Mouse (Mus musculus) Patski (cell line): Measurements from ENCODE around the gene Sparc. TPM values are rescaled to one million over a fixed set of nuclear protein-coding genes. Genes with fewer than 3 reads are reported as not detected.
A peak's percentile ranks its signal among the peaks of the same experiment; 100 is the strongest.

Source experiments
- ATAC-seq: fragments of 100-300 bp; one replicate; pipeline ENCODE4 v1.8.0; 2021
- CTCF ChIA-PET: fragments of 350-600 bp; sonication (Branson Sonifier 250); formaldehyde crosslinking; loops from one replicate; lab custom pipeline; 2022; ENCODE audit warnings: inconsistent platforms; lab: Charles Lee
- POLR2A ChIA-PET: fragments of 350-600 bp; sonication (Branson Sonifier 250); formaldehyde crosslinking; loops from one replicate; lab custom pipeline; 2022; ENCODE audit warnings: antibody characterized with exemption, inconsistent platforms; lab: Charles Lee
- DNase-seq: peaks from one replicate; pipeline ENCODE4 v3.0.0-alpha.2; 2011; ENCODE audit warnings: low read depth, low spot score
- H3K27me3 ChIP-seq: fragments of 371-371 bp; one replicate; pipeline ENCODE4 v1.5.1; 2021
- CTCF ChIP-seq: fragments of 100-300 bp; IDR thresholded peaks from one replicate; pipeline ENCODE4 v1.5.1; 2021
- in situ Hi-C: fragments of 300-500 bp; cut with MboI; formaldehyde crosslinking; loops from 3 replicates; pipeline ENCODE4 v1.11.1; 2018; ENCODE audit warnings: low pct_unique_long_range_greater_than_20kb, mixed read lengths
- polyA plus RNA-seq: library from polyadenylated mRNA; unstranded; gene quantifications from one replicate; pipeline ENCODE4 v1.2.3, GENCODE M21; 2021

Gene Sparc
- polyA plus RNA-seq, 1 experiment from 2014 or later: 789 TPM

DNA sequence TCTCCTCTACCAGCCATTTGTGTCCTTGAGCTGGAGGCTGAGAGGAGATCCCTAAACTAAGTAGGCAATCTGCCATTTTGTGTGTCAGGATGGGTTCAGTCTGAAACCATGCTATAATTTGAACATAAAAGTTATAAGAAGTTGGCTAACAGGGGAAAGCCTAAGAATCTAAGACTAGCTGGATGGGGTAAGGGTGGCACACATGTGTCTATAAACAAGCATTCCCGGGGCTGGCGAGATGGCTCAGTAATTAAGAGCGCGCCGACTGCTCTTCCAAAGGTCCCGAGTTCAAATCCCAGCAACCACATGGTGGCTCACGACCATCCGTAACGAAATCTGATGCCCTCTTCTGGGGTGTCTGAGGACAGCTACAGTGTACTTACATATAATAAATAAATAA lies 39.2 kb upstream of the Sparc start:
- ATAC-seq (no peak), DNase-seq (no peak)
- ChIA-PET POLR2A (no interaction called here), CTCF (interaction anchor here (3.6 kb wide), 1 partner anchor 8 kb away, joined by 17 read pairs; the partner anchor contains the start of gene G3bp1)
- no peaks in the 10 kb centered on the region for H3K27me3 ChIP-seq
- in situ Hi-C loops: no loop called here
- TF ChIP-seq CTCF: no peak

DNA sequence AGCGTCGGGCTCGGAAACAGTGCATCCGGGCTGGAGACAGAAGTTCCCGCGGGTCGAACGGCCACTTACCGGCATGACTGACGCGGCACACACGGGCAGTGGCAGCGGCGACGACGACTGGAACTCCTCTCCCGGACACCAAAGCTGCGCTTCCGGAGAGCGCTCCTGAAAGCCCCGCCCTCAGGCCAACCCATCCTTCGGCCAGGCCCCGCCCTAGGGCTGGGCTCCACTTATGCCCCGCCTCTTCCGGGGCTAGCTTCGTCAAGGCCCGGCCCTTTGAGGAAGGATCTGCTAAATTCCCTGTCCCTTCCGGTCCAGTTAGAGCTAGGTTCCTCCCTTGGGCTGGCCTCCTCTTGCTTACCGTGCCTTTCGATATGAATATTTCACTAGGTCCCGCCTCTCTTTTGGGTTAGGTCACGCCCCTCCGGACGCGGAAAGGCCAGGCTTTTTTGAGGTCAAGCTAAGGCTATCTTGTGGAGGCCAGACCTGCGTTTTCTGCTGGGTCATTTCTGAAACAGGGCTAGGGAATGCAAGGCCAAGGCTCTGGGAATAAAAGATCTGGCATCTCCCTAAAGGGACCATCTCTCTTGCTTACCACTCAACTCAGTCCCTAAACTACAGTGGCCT lies 38.1 kb upstream of the Sparc start, which contains the start of gene Atox1:
Atox1 (minus strand) TSS at position 221 of the 627 bp plus-strand sequence.
- POLR2A ChIA-PET: interaction anchor here (2.3 kb wide), 1 partner anchor 8 kb away, joined by 10 read pairs; the partner anchor contains the start of gene G3bp1
- TF ChIP-seq CTCF: no peak
- ATAC-seq (peak; percentile 96), DNase-seq (peak; percentile 83)
- in situ Hi-C loops: no loop called here
- H3K27me3 ChIP-seq: no peaks in the 10 kb centered on the region
- CTCF ChIA-PET: interaction anchor here (1.0 to 3.6 kb wide), 6 partner anchors 9 to 42 kb away, joined by 3 to 20 read pairs (median 8); partner anchors contain the start of gene G3bp1

DNA sequence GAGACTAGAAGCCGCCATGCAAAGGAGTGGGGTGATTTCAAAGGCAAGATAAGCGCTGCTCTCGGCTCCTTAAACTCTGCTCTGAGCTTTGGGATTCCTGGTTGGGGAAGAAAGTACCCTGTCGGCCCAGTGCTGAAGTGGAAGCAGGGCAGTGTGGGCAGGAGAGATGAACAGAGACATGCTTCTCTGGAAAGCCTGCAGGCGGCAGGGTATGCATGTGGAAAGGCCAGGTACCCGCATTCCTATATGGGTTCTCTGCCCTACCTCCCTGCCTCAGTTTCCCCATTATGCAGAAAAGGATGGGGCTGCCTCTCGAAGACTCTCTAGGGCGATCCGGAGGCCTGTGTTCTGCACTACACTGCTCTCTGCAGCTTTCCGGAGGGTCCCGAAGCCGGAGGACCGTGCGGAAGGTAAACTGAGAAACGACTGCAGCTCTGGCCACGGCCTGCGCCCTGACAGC lies 37.6 kb upstream of the Sparc start:
- ATAC-seq: peak; percentile 60
- no peak for DNase-seq
- no peaks in the 10 kb centered on the region for H3K27me3 ChIP-seq
- ChIA-PET CTCF (interaction anchor here (0.7 to 3.6 kb wide), 9 partner anchors 9 to 645 kb away, joined by 3 to 20 read pairs (median 4); partner anchors contain the start of gene G3bp1), POLR2A (interaction anchor here (2.3 kb wide), 1 partner anchor 8 kb away, joined by 10 read pairs; the partner anchor contains the start of gene G3bp1)
- no peak for TF ChIP-seq CTCF
- in situ Hi-C loops: no loop called here

DNA sequence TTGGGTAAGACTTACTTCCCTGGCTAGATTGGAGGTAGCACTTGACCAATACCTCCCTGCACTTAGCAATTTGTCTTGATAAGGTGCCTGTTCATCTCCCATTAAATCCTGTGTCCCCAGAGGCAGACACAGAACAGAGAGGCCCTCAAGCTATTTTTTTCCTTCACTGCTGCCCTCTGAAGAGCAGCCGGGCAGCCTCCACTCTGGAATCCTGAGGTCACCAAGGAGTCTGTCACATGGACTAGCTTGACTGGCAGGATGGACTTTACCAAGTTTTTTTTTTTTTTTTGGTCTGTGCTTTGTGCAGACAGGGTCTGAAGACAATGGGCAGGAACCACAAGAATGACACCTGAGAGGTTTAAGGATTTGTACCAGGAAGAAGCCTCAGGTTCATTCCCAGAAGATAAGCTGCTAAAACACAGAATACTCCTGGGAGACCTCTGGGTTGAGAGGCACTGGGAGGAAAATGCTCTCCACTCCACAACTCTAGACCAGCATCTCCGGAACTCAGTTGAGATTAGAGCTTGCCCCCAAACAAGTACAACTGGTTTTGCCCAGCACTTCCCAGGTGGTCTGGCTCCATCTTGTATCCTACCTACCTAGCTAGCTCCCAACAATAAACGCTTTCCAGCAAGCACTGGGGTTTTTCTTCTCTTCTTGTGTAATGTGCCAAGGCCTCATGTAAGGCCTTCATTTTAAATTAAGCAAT lies 37.0 kb upstream of the Sparc start:
- no peak for TF ChIP-seq CTCF
- in situ Hi-C loops: no loop called here
- POLR2A ChIA-PET: interaction anchor here (0.9 to 2.3 kb wide), 3 partner anchors 9 to 41 kb away, joined by 3 to 10 read pairs (median 4); partner anchors contain the start of gene G3bp1
- no peaks in the 10 kb centered on the region for H3K27me3 ChIP-seq
- no peak for ATAC-seq
- DNase-seq: no peak
- CTCF ChIA-PET: interaction anchor here (0.7 to 3.6 kb wide), 8 partner anchors 8 to 645 kb away, joined by 3 to 20 read pairs (median 4); partner anchors contain the start of gene G3bp1

DNA sequence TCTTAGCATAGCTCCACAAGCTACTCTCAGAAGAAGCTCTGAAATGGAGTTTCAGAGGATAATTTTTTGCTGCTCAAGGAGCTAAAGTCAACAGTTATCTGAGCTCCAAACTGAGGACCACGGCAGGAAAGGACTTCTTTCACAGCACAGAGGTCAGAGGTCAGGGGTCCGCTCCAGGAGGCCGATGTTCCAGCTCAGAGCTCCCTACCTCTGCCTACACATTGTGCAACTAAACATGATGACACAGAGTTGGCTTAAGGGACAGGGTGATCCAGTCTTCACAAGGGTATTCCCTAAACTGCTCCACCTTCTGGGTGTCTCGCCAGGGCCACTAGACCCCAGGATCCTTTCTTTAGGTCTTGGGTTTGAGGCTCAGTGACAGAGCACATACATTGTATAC lies 35.5 kb upstream of the Sparc start:
- no peak for TF ChIP-seq CTCF
- ChIA-PET POLR2A (no interaction called here), CTCF (interaction anchor here (0.9 to 2.0 kb wide), 5 partner anchors 12 to 72 kb away, joined by 3 to 7 read pairs (median 3); no protein-coding TSS in a partner anchor)
- ATAC-seq (no peak), DNase-seq (no peak)
- in situ Hi-C loops: no loop called here
- no peaks in the 10 kb centered on the region for H3K27me3 ChIP-seq

DNA sequence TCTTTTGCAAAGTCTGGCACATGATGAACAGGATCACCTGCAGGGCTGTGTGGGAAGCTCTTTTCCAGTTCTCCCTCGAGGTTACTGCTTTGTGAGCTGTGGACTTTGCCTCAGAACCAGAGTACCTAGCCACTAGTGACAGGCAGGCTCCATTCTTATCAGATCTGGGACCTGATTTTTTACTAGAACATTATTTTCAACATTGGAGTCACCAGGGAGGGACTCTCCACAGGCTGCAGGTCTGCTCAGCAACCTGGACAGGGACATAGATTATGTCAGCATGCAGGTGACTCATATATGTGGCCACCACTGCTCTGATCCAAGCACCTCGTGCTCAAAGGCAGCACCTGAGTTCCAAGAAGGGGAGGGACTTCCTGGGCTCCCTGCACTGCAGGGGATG lies 32.2 kb upstream of the Sparc start:
- in situ Hi-C loops: no loop called here
- DNase-seq (no peak), ATAC-seq (no peak)
- CTCF ChIA-PET: interaction anchor here (1.0 to 3.5 kb wide), 5 partner anchors 9 to 68 kb away, joined by 3 to 25 read pairs (median 9); no protein-coding TSS in a partner anchor
- POLR2A ChIA-PET: interaction anchor here (1.0 kb wide), 1 partner anchor 10 kb away, joined by 3 read pairs; no protein-coding TSS in a partner anchor
- H3K27me3 ChIP-seq: no peaks in the 10 kb centered on the region
- TF ChIP-seq CTCF: no peak

DNA sequence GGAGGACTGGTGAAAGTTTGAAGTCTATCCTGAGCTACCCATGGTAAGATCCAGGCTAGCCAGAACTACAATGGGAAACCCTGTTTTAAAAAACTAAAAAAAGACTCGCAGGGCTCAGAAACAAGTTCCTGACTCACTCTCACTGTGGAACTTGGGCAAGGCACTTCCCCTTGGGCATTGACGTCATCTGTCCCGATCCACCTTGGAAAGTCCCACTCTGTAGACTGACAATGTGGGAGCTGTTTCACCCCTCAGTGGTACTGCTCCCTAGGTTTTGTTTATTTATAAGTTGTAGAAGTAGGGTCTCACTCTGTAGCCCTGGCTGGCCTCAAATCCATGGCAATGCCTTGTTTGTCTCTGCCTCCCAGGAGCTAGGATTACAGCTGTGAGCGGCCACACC lies 30.7 kb upstream of the Sparc start:
- in situ Hi-C loops: no loop called here
- DNase-seq (no peak), ATAC-seq (no peak)
- no peak for TF ChIP-seq CTCF
- H3K27me3 ChIP-seq: no peaks in the 10 kb centered on the region
- CTCF ChIA-PET: interaction anchor here (0.9 to 3.5 kb wide), 6 partner anchors 8 to 249 kb away, joined by 3 to 25 read pairs (median 6); partner anchors contain the start of gene Slc36a1
- POLR2A ChIA-PET: interaction anchor here (0.7 to 1.1 kb wide), 3 partner anchors 8 to 35 kb away, joined by 3 read pairs; no protein-coding TSS in a partner anchor

DNA sequence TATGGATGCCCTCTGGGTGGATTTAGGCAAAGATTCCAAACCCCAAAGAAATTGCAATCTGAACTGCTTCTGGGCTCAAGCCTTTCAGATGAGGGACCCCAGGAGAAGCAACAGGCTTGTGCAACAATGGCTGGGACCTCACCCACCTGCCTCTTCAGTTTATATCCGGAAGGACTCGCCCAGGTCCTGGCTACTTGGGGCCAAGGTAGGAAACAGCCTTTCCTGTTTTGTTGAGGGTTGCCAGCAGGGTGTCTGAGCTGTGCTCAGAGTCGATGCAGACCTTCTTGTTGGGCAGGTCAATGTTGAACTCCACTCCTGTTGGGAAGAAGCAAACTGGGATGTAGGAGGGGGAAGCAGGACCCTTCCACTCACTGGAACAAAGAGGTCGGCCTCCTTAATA lies 27.3 kb upstream of the Sparc start:
- TF ChIP-seq CTCF: no peak
- ChIA-PET POLR2A (no interaction called here), CTCF (interaction anchor here (1.2 kb wide), 1 partner anchor 61 kb away, joined by 3 read pairs; no protein-coding TSS in a partner anchor)
- H3K27me3 ChIP-seq: no peaks in the 10 kb centered on the region
- DNase-seq: no peak
- in situ Hi-C loops: no loop called here
- no peak for ATAC-seq

DNA sequence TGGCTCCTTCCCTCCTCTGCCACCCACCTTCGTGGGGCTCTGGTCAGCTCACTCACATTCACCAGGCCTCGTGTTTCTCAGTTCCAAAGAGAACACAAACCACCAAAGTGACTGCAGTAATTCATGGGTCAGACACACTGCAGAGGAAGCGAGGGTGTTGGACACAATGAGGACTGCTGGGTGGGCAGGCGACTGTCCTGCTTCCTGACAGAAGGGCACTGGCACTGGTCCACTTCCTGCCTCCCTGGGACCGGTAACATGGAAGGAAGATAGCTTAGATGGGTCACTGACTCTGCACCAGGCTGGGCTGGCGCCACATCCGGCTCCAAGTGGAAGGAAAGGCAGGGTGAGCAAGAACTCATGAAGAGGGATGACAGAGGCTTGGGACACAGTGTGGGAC lies 26.5 kb upstream of the Sparc start:
- H3K27me3 ChIP-seq: no peaks in the 10 kb centered on the region
- ChIA-PET CTCF (no interaction called here), POLR2A (no interaction called here)
- no peak for TF ChIP-seq CTCF
- DNase-seq: no peak
- ATAC-seq: no peak
- in situ Hi-C loops: loop anchor here (5.0 kb wide), 2 partner anchors 62 to 242 kb away; no protein-coding TSS in a partner anchor

DNA sequence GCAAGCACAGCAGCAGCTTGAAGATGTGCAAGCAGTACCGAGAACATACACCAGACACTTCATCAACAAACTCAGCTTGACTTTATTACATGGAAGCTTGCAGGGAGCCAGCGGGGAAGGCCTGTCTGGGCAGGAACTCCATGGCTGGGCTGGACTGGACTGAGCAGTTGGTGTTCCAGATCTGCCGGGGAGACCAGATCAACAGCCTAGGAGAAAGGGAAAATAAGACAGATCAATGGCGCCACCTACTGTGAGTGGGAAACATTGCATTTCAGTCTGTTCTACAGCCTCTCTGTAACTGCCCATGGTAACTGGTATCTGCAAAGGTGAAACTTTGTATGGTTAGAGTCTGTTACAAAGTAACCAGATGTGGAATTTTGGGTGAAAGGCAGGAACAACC lies 23.6 kb upstream of the Sparc start:
- in situ Hi-C loops: loop anchor here (5.0 kb wide), 2 partner anchors 59 to 239 kb away; no protein-coding TSS in a partner anchor
- DNase-seq: peak; percentile 64
- H3K27me3 ChIP-seq: no peaks in the 10 kb centered on the region
- POLR2A ChIA-PET: interaction anchor here (0.7 kb wide), 1 partner anchor 59 kb away, joined by 3 read pairs; no protein-coding TSS in a partner anchor
- ATAC-seq: peak; percentile 75
- CTCF ChIA-PET: interaction anchor here (0.7 to 5.6 kb wide), 20 partner anchors 8 to 288 kb away, joined by 3 to 193 read pairs (median 8); partner anchors contain the start of genes Atox1, Slc36a1 and Sparc
- TF ChIP-seq CTCF: peak; percentile 90
